Mouse (Mus musculus) neural tube, embryonic 12.5 days (tissue): ENCODE data around the gene Nlgn1. TPM values are rescaled to one million over a fixed set of nuclear protein-coding genes. Genes with fewer than 3 reads are reported as not detected.

Source experiments
- ATAC-seq: fragments of 200-750 bp; cut with Nextera tagmentation; 2 replicates; pipeline ENCODE4 v1.8.0; 2017; ENCODE audit warnings: low read depth, mild to moderate bottlenecking, moderate TSS enrichment, moderate library complexity; ENCODE audit not compliant: low FRiP score
- H3K27ac ChIP-seq: fragments of 300-500 bp; sonication (generic); 2 replicates; pipeline ENCODE4 v1.5.1; 2016
- H3K27me3 ChIP-seq: fragments of 300-500 bp; sonication (generic); replicated peaks from 2 replicates; pipeline ENCODE4 v1.6.1; 2016; ENCODE audit warnings: mild to moderate bottlenecking
- H3K36me3 ChIP-seq: fragments of 300-500 bp; sonication (generic); 2 replicates; pipeline ENCODE4 v1.6.1; 2016; ENCODE audit warnings: mild to moderate bottlenecking
- H3K4me1 ChIP-seq: fragments of 300-500 bp; sonication (generic); 2 replicates; pipeline ENCODE4 v1.6.1; 2016
- H3K4me2 ChIP-seq: fragments of 300-500 bp; sonication (generic); replicated peaks from 2 replicates; pipeline ENCODE4 v1.6.1; 2016; ENCODE audit warnings: mild to moderate bottlenecking
- H3K4me3 ChIP-seq: fragments of 300-500 bp; sonication (generic); 2 replicates; pipeline ENCODE4 v1.5.1; 2016
- H3K9ac ChIP-seq: fragments of 300-500 bp; sonication (generic); 2 replicates; pipeline ENCODE4 v1.6.1; 2016; ENCODE audit warnings: mild to moderate bottlenecking
- H3K9me3 ChIP-seq: fragments of 300-500 bp; sonication (generic); 2 replicates; pipeline ENCODE4 v1.6.1; 2016; ENCODE audit warnings: mild to moderate bottlenecking
- WGBS: fragments of 180-500 bp; shearing (Covaris S2); methylation state at CpG from one replicate; pipeline ENCODE4 v1.1.7; 2016; 5-methylcytosine and 5-hydroxymethylcytosine counted together
- polyA plus RNA-seq: library from polyadenylated mRNA; unstranded; fragments of >200 nt; fragmentation: Nextera tagmentation; extraction: Ambion mirVana; gene quantifications from 2 replicates; pipeline ENCODE4 v1.2.1, GENCODE M21; 2016

Nlgn1 gene
- polyA plus RNA-seq, 1 experiment from 2014 or later = 8.5 TPM

GRCm38 (mm10) chr3:26134839-26135651 is 197.2 kb downstream of the Nlgn1 start:
- Histone ChIP-seq H3K4me2 (peak overlapping the region; percentile 31; the same call in 1 of the 2 replicates), H3K27ac (no peak overlapping the region), H3K27me3 (no peaks in the 10 kb centered on the region), H3K4me3 (no peak overlapping the region), H3K4me1 (no peaks in the 10 kb centered on the region; the same call in 1 of the 2 replicates), H3K9me3 (no peaks in the 10 kb centered on the region), H3K36me3 (no peaks in the 10 kb centered on the region), H3K9ac (no peak overlapping the region)
- no peak for ATAC-seq
- 18% methylated on average over 9 of the region's 9 CpGs for WGBS

- ATAC-seq = no peak
- WGBS = 75% methylated on average over 2 of the region's 2 CpGs
- Histone ChIP-seq H3K4me1 (no peaks in the 10 kb centered on the region; the same call in 1 of the 2 replicates), H3K36me3 (no peaks in the 10 kb centered on the region), H3K9ac (no peak overlapping the region), H3K27ac (no peak overlapping the region), H3K4me2 (no peak overlapping the region), H3K4me3 (no peak overlapping the region), H3K9me3 (no peaks in the 10 kb centered on the region), H3K27me3 (no peaks in the 10 kb centered on the region)
Measured at GRCm38 (mm10) chr3:26130919-26131318, 201.3 kb downstream of the Nlgn1 start.

GRCm38 (mm10) chr3:26129455-26129854 is 202.8 kb downstream of the Nlgn1 start:
- Histone ChIP-seq H3K27ac (no peak overlapping the region), H3K27me3 (no peaks in the 10 kb centered on the region), H3K9ac (no peak overlapping the region), H3K36me3 (no peaks in the 10 kb centered on the region), H3K4me3 (no peak overlapping the region), H3K4me1 (no peaks in the 10 kb centered on the region), H3K9me3 (no peaks in the 10 kb centered on the region), H3K4me2 (no peak overlapping the region)
- WGBS = 76% methylated on average over 6 of the region's 6 CpGs
- ATAC-seq = no peak

- no peak overlapping the region for H3K27ac ChIP-seq
- ATAC-seq = no peak
- H3K4me2 ChIP-seq = no peak overlapping the region
- no peak overlapping the region for H3K4me3 ChIP-seq
- no peak overlapping the region for H3K9ac ChIP-seq
- H3K27me3 ChIP-seq = no peaks in the 10 kb centered on the region
- 91% methylated on average over 1 of the region's 1 CpGs for WGBS
- no peaks in the 10 kb centered on the region for H3K9me3 ChIP-seq
- H3K36me3 ChIP-seq = no peaks in the 10 kb centered on the region
- no peaks in the 10 kb centered on the region for H3K4me1 ChIP-seq
Measured at GRCm38 (mm10) chr3:26117071-26117470, 215.2 kb downstream of the Nlgn1 start.

GRCm38 (mm10) chr3:26106361-26106760 is 225.9 kb downstream of the Nlgn1 start:
- WGBS = 82% methylated on average over 7 of the region's 7 CpGs

GRCm38 (mm10) chr3:26105528-26105927 is 226.7 kb downstream of the Nlgn1 start:
- Histone ChIP-seq H3K4me2 (no peak overlapping the region), H3K4me1 (no peaks in the 10 kb centered on the region), H3K27me3 (no peaks in the 10 kb centered on the region), H3K9me3 (no peaks in the 10 kb centered on the region), H3K36me3 (no peaks in the 10 kb centered on the region), H3K4me3 (no peak overlapping the region), H3K27ac (no peak overlapping the region), H3K9ac (no peak overlapping the region)
- no peak for ATAC-seq
- 20% methylated on average over 3 of the region's 3 CpGs for WGBS

More at GRCm38 (mm10) chr3:26106361-26106760, 225.9 kb downstream of the Nlgn1 start:
- H3K36me3 ChIP-seq = no peaks in the 10 kb centered on the region
- no peak overlapping the region for H3K9ac ChIP-seq
- no peaks in the 10 kb centered on the region for H3K9me3 ChIP-seq
- no peak overlapping the region for H3K4me3 ChIP-seq
- no peaks in the 10 kb centered on the region for H3K27me3 ChIP-seq
- H3K4me1 ChIP-seq = no peaks in the 10 kb centered on the region
- no peak overlapping the region for H3K27ac ChIP-seq
- no peak overlapping the region for H3K4me2 ChIP-seq
- no peak for ATAC-seq

GRCm38 (mm10) chr3:26102271-26102670 is 230.0 kb downstream of the Nlgn1 start:
- Histone ChIP-seq H3K4me2 (no peak overlapping the region), H3K27me3 (no peaks in the 10 kb centered on the region), H3K36me3 (no peaks in the 10 kb centered on the region), H3K9me3 (no peaks in the 10 kb centered on the region), H3K4me3 (no peak overlapping the region), H3K4me1 (no peaks in the 10 kb centered on the region), H3K9ac (no peak overlapping the region), H3K27ac (no peak overlapping the region)
- WGBS = 80% methylated on average over 1 of the region's 1 CpGs
- ATAC-seq = no peak

GRCm38 (mm10) chr3:26095551-26095950 is 236.7 kb downstream of the Nlgn1 start:
- no peak for ATAC-seq
- Histone ChIP-seq H3K4me2 (no peak overlapping the region), H3K9me3 (no peaks in the 10 kb centered on the region), H3K9ac (no peak overlapping the region), H3K36me3 (no peaks in the 10 kb centered on the region), H3K4me3 (no peak overlapping the region), H3K4me1 (no peaks in the 10 kb centered on the region), H3K27ac (no peak overlapping the region), H3K27me3 (no peaks in the 10 kb centered on the region)

GRCm38 (mm10) chr3:26069366-26069765 is 262.9 kb downstream of the Nlgn1 start:
- no peak for ATAC-seq
- Histone ChIP-seq H3K4me3 (no peak overlapping the region), H3K9me3 (no peaks in the 10 kb centered on the region), H3K4me2 (no peak overlapping the region), H3K27me3 (no peaks in the 10 kb centered on the region), H3K9ac (no peak overlapping the region), H3K27ac (no peak overlapping the region), H3K36me3 (no peaks in the 10 kb centered on the region), H3K4me1 (no peaks in the 10 kb centered on the region)

GRCm38 (mm10) chr3:26050769-26051168 is 281.5 kb downstream of the Nlgn1 start:
- 78% methylated on average over 4 of the region's 4 CpGs for WGBS
- H3K9me3 ChIP-seq = no peaks in the 10 kb centered on the region

GRCm38 (mm10) chr3:26042966-26043365 is 289.3 kb downstream of the Nlgn1 start:
- WGBS = 86% methylated on average over 2 of the region's 2 CpGs
- no peak for ATAC-seq
- Histone ChIP-seq H3K36me3 (no peaks in the 10 kb centered on the region), H3K9me3 (no peaks in the 10 kb centered on the region), H3K27me3 (no peaks in the 10 kb centered on the region), H3K4me3 (no peak overlapping the region), H3K27ac (no peak overlapping the region), H3K4me1 (no peaks in the 10 kb centered on the region), H3K4me2 (no peak overlapping the region), H3K9ac (no peak overlapping the region)

More at GRCm38 (mm10) chr3:26050769-26051168, 281.5 kb downstream of the Nlgn1 start:
- no peaks in the 10 kb centered on the region for H3K36me3 ChIP-seq
- no peaks in the 10 kb centered on the region for H3K4me1 ChIP-seq
- no peak overlapping the region for H3K9ac ChIP-seq
- no peak overlapping the region for H3K27ac ChIP-seq
- no peak overlapping the region for H3K4me2 ChIP-seq
- no peaks in the 10 kb centered on the region for H3K27me3 ChIP-seq
- no peak overlapping the region for H3K4me3 ChIP-seq
- no peak for ATAC-seq

GRCm38 (mm10) chr3:26039696-26040095 is 292.6 kb downstream of the Nlgn1 start:
- Histone ChIP-seq H3K9ac (no peak overlapping the region), H3K36me3 (no peaks in the 10 kb centered on the region), H3K4me3 (no peak overlapping the region), H3K9me3 (no peaks in the 10 kb centered on the region), H3K4me2 (no peak overlapping the region), H3K27ac (no peak overlapping the region), H3K4me1 (no peaks in the 10 kb centered on the region), H3K27me3 (no peaks in the 10 kb centered on the region)
- no peak for ATAC-seq
- 83% methylated on average over 2 of the region's 2 CpGs for WGBS

GRCm38 (mm10) chr3:26026025-26026424 is 306.2 kb downstream of the Nlgn1 start:
- Histone ChIP-seq H3K4me3 (no peak overlapping the region), H3K36me3 (no peaks in the 10 kb centered on the region), H3K9ac (no peak overlapping the region), H3K27me3 (no peaks in the 10 kb centered on the region), H3K9me3 (no peaks in the 10 kb centered on the region), H3K4me1 (no peaks in the 10 kb centered on the region), H3K27ac (no peak overlapping the region), H3K4me2 (no peak overlapping the region)
- 87% methylated on average over 2 of the region's 2 CpGs for WGBS
- no peak for ATAC-seq
